Mouse (Mus musculus) liver, adult 2 months (tissue): ENCODE results near the gene Ica1.

Experiments used
- CTCF ChIP-seq: fragments of 200-500 bp; IDR thresholded peaks from 2 replicates; pipeline ENCODE4 v1.5.1; 2011; ENCODE audit warnings: low read depth, low read length, control low read depth
- POLR2A ChIP-seq: fragments of 200-500 bp; IDR thresholded peaks from 2 replicates; pipeline ENCODE4 v1.6.1; 2011; ENCODE audit warnings: low read length, control low read depth; ENCODE audit not compliant: insufficient read depth; ENCODE audit errors: extremely low read depth

- TF ChIP-seq POLR2A (no peak), CTCF (no peak)
These were observed 24.6 kb downstream of the Ica1 start for GRCm38 (mm10) chr6:8753723-8754036.
